Mouse (Mus musculus): ENCODE measurements around the gene Casz1.

- TF ChIP-seq POLR2A (IDR thresholded peaks at IDR 0.05; ENCODE audit: borderline replicate concordance, low read depth, low read length): no peak
- no peak for TF ChIP-seq CTCF (IDR thresholded peaks at IDR 0.05; ENCODE audit: low read depth, low read length)
These were observed 56.4 kb downstream of the Casz1 start for GRCm38 (mm10) chr4:148860636-148861035.
